Mouse (Mus musculus): ENCODE measurements around the gene Gm17542. TPM values are rescaled to one million over a fixed set of nuclear protein-coding genes. Genes with fewer than 3 reads are reported as not detected.
"Not testable (repeated sequence)": the region's sequence is repeated elsewhere in the genome, so short reads cannot be mapped to it uniquely, and the experiment has no call there.

Gm17542 gene
- not detected in 2 replicates for polyA plus RNA-seq (2015; fragmentation: Nextera tagmentation; extraction: Ambion mirVana)

DNA sequence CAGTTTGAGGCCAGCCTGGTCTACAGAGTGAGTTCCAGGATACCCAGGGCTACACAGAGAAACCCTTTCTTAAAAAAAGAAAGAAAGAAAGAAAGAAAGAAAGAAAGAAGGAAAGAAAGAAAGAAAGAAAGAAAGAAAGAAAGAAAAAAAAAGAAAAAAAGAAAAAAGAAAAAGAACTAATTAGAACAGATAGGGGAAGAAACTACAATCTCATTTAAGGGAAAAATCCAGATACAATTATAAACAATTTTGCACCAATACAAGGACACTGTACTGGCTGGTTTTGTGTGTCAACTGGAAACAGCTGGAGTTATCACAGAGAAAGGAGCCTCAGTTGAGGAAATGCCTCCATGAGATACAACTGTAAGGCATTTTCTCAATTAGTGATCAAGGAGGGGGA lies at the start of gene Gm17542:
Gene Gm17542 (minus strand): TSS at position 101 of the 400 bp plus-strand sequence.
- DNase-seq (ENCODE audit: low spot score); H3K4me2 ChIP-seq (replicated peaks; ENCODE audit: low read depth, low read length); H3K27me3 ChIP-seq (replicated peaks; ENCODE audit: insufficient read depth, low read length); ATAC-seq; H3K36me3 ChIP-seq (ENCODE audit: insufficient read depth, low read length); H3K4me3 ChIP-seq (ENCODE audit: low read depth, low read length); H3K27ac ChIP-seq (ENCODE audit: low read length); H3K9me3 ChIP-seq (ENCODE audit: low read length); H3K4me1 ChIP-seq (ENCODE audit: insufficient read depth, low read depth, low read length); H3K9ac ChIP-seq (replicated peaks; ENCODE audit: low read depth): not testable (repeated sequence)

DNA sequence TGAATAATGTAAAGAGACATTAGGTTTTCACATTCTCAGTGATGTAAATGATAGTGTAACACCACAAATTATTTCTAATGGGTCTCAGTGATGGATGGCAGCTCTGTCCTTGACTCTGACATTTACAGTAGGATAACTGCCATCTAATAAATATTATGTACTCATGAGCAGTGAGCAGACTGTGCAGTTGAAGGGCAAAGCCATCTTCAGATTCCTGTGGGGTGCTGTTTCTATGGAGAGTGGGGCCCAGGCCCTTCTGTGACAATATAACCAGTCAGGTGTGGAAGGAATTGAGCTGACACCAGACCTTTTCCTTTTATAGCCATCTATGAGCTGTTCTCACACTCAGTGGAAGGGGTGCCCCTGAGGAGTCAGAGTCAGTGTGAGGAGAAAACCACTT lies 21.8 kb upstream of the Gm17542 start:
- Histone ChIP-seq H3K9me3 (ENCODE audit: low read length) (no peaks in the 10 kb centered on the region), H3K4me3 (ENCODE audit: low read depth, low read length) (no peak overlapping the region), H3K9ac (replicated peaks; ENCODE audit: low read depth) (no peak overlapping the region), H3K4me1 (ENCODE audit: insufficient read depth, low read depth, low read length) (no peaks in the 10 kb centered on the region), H3K4me2 (replicated peaks; ENCODE audit: low read depth, low read length) (no peak overlapping the region), H3K36me3 (ENCODE audit: insufficient read depth, low read length) (no peaks in the 10 kb centered on the region), H3K27ac (ENCODE audit: low read length) (no peak overlapping the region), H3K27me3 (replicated peaks; ENCODE audit: insufficient read depth, low read length) (no peaks in the 10 kb centered on the region; the same call in 1 of the 2 replicates)
- ATAC-seq: no peak
- no peak for DNase-seq (ENCODE audit: low spot score)
- TF ChIP-seq CTCF (IDR thresholded peaks at IDR 0.05): no peak
- TF ChIP-seq EP300 (IDR thresholded peaks at IDR 0.05): no peak

- H3K4me3 ChIP-seq (ENCODE audit: low read depth, low read length): no peak overlapping the region
- no peak overlapping the region for H3K4me2 ChIP-seq (replicated peaks; ENCODE audit: low read depth, low read length)
- ATAC-seq (no peak), DNase-seq (ENCODE audit: low spot score) (no peak)
- no peak for TF ChIP-seq EP300 (IDR thresholded peaks at IDR 0.05)
- no peak for TF ChIP-seq CTCF (IDR thresholded peaks at IDR 0.05)
- H3K27ac ChIP-seq (ENCODE audit: low read length): no peak overlapping the region
- H3K27me3 ChIP-seq (replicated peaks; ENCODE audit: insufficient read depth, low read length): no peaks in the 10 kb centered on the region; the same call in 1 of the 2 replicates
- H3K9ac ChIP-seq (replicated peaks; ENCODE audit: low read depth): no peak overlapping the region
- 82% methylated on average over 7 of the region's 7 CpGs for WGBS
- H3K36me3 ChIP-seq (ENCODE audit: insufficient read depth, low read length): no peaks in the 10 kb centered on the region
- no peaks in the 10 kb centered on the region for H3K4me1 ChIP-seq (ENCODE audit: insufficient read depth, low read depth, low read length)
- no peaks in the 10 kb centered on the region for H3K9me3 ChIP-seq (ENCODE audit: low read length)
These were observed 20.1 kb upstream of the Gm17542 start for GRCm38 (mm10) chr10:58738152-58738551.

DNA sequence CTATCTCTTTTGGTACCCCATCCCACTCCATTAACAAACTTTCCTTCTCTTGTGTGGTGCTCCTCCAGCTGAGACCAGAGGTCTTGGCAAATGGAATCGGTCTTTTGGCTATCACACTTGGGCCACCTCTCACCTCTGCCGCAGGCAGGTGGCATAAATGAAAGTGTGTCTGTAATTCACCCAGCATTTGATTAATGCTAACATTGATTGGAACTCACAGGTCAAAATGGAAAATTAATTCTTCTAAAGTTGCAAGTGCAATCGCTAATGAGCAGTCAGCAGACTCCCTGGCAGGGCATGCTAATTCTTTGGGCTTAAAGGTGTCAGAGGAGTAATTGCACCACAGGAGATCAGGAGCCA lies 3.2 kb downstream of the Gm17542 start:
- H3K4me2 ChIP-seq (replicated peaks; ENCODE audit: low read depth, low read length): peak overlapping the region; percentile 55
- no peaks in the 10 kb centered on the region for H3K9me3 ChIP-seq (ENCODE audit: low read length)
- DNase-seq (ENCODE audit: low spot score) (no peak), ATAC-seq (no peak)
- no peaks in the 10 kb centered on the region for H3K36me3 ChIP-seq (ENCODE audit: insufficient read depth, low read length)
- no peak overlapping the region for H3K27ac ChIP-seq (ENCODE audit: low read length)
- TF ChIP-seq EP300 (IDR thresholded peaks at IDR 0.05) (no peak), CTCF (IDR thresholded peaks at IDR 0.05) (no peak)
- H3K9ac ChIP-seq (replicated peaks; ENCODE audit: low read depth): no peak overlapping the region
- WGBS: 45% methylated on average over 3 of the region's 3 CpGs
- H3K27me3 ChIP-seq (replicated peaks; ENCODE audit: insufficient read depth, low read length): no peaks in the 10 kb centered on the region
- peak overlapping the region; percentile 31 for H3K4me3 ChIP-seq (ENCODE audit: low read depth, low read length)
- peaks cover 2% of the 10 kb centered on the region; the same call in 1 of the 2 replicates for H3K4me1 ChIP-seq (ENCODE audit: insufficient read depth, low read depth, low read length)

- no peak for TF ChIP-seq CTCF (IDR thresholded peaks at IDR 0.05)
- no peak for TF ChIP-seq EP300 (IDR thresholded peaks at IDR 0.05)
- DNase-seq (ENCODE audit: low spot score) (peak; percentile 14), ATAC-seq (no peak)
- Histone ChIP-seq H3K9me3 (ENCODE audit: low read length) (no peaks in the 10 kb centered on the region), H3K36me3 (ENCODE audit: insufficient read depth, low read length) (no peaks in the 10 kb centered on the region), H3K9ac (replicated peaks; ENCODE audit: low read depth) (peak overlapping the region; percentile 29; the same call in 1 of the 2 replicates), H3K27me3 (replicated peaks; ENCODE audit: insufficient read depth, low read length) (no peaks in the 10 kb centered on the region), H3K4me3 (ENCODE audit: low read depth, low read length) (peak overlapping the region; percentile 31), H3K4me2 (replicated peaks; ENCODE audit: low read depth, low read length) (peak overlapping the region; percentile 55), H3K4me1 (ENCODE audit: insufficient read depth, low read depth, low read length) (peaks cover 2% of the 10 kb centered on the region; the same call in 1 of the 2 replicates), H3K27ac (ENCODE audit: low read length) (no peak overlapping the region)
- WGBS: 9% methylated on average over 24 of the region's 24 CpGs
These were observed 3.9 kb downstream of the Gm17542 start for GRCm38 (mm10) chr10:58713855-58714788.

GRCm38 (mm10) chr10:58713225-58713624 lies 4.8 kb downstream of the Gm17542 start:
- DNase-seq (ENCODE audit: low spot score): no peak
- no peak overlapping the region for H3K27ac ChIP-seq (ENCODE audit: low read length)
- H3K9me3 ChIP-seq (ENCODE audit: low read length): no peaks in the 10 kb centered on the region
- WGBS: 84% methylated on average over 7 of the region's 7 CpGs
- TF ChIP-seq CTCF (IDR thresholded peaks at IDR 0.05) (no peak), EP300 (IDR thresholded peaks at IDR 0.05) (no peak)
- no peak overlapping the region for H3K4me3 ChIP-seq (ENCODE audit: low read depth, low read length)
- peaks cover 2% of the 10 kb centered on the region; the same call in 1 of the 2 replicates for H3K4me1 ChIP-seq (ENCODE audit: insufficient read depth, low read depth, low read length)
- H3K36me3 ChIP-seq (ENCODE audit: insufficient read depth, low read length): no peaks in the 10 kb centered on the region
- no peak overlapping the region for H3K4me2 ChIP-seq (replicated peaks; ENCODE audit: low read depth, low read length)
- no peak for ATAC-seq
- H3K27me3 ChIP-seq (replicated peaks; ENCODE audit: insufficient read depth, low read length): no peaks in the 10 kb centered on the region
- H3K9ac ChIP-seq (replicated peaks; ENCODE audit: low read depth): no peak overlapping the region
